Mouse (Mus musculus) heart, embryonic 16.5 days (tissue): ENCODE measurements around the gene Gli2. TPM values are rescaled to one million over a fixed set of nuclear protein-coding genes. Genes with fewer than 3 reads are reported as not detected.

ENCODE experiments used
- ATAC-seq: fragments of 200-750 bp; cut with Nextera tagmentation; replicated peaks from 2 replicates; pipeline ENCODE4 v1.8.0; 2017; ENCODE audit warnings: moderate number of reproducible peaks; ENCODE audit not compliant: insufficient read depth, low FRiP score; ENCODE audit errors: extremely low read depth
- H3K27ac ChIP-seq: fragments of 300-500 bp; sonication (generic); 2 replicates; pipeline ENCODE4 v1.5.1; 2014; ENCODE audit warnings: mild to moderate bottlenecking, low read length, control low read depth, moderate library complexity
- H3K27me3 ChIP-seq: fragments of 300-500 bp; sonication (generic); 2 replicates; pipeline ENCODE4 v1.6.1; 2014; ENCODE audit warnings: low read length, mixed read lengths; ENCODE audit not compliant: control insufficient read depth, insufficient read depth
- H3K36me3 ChIP-seq: fragments of 300-500 bp; sonication (generic); 2 replicates; pipeline ENCODE4 v1.6.1; 2014; ENCODE audit not compliant: control insufficient read depth, insufficient read depth
- H3K4me1 ChIP-seq: fragments of 300-500 bp; sonication (generic); 2 replicates; pipeline ENCODE4 v1.6.1; 2014; ENCODE audit warnings: low read length, mixed read lengths; ENCODE audit not compliant: control insufficient read depth, insufficient read depth
- H3K4me2 ChIP-seq: fragments of 300-500 bp; sonication (generic); 2 replicates; pipeline ENCODE4 v1.6.1; 2014; ENCODE audit warnings: low read depth, mild to moderate bottlenecking, control low read depth, low read length
- H3K4me3 ChIP-seq: fragments of 300-500 bp; sonication (generic); 2 replicates; pipeline ENCODE4 v1.5.1; 2014; ENCODE audit warnings: mild to moderate bottlenecking, control low read depth, low read length
- H3K9ac ChIP-seq: fragments of 300-500 bp; sonication (generic); 2 replicates; pipeline ENCODE4 v1.6.1; 2014; ENCODE audit warnings: low read length, control low read depth
- H3K9me3 ChIP-seq: fragments of 300-500 bp; sonication (generic); replicated peaks from 2 replicates; pipeline ENCODE4 v1.6.1; 2016; ENCODE audit warnings: low read length; ENCODE audit not compliant: control insufficient read depth
- WGBS: fragments of 180-500 bp; shearing (Covaris S2); extraction: QIAGEN DNeasy Blood & Tissue Kit; methylation state at CpG from one replicate; pipeline ENCODE4 v1.1.7; 2014; 5-methylcytosine and 5-hydroxymethylcytosine counted together
- polyA plus RNA-seq: library from polyadenylated mRNA; unstranded; fragments of >200 nt; fragmentation: Nextera tagmentation; extraction: Ambion mirVana; gene quantifications from 2 replicates; pipeline ENCODE4 v1.2.1, GENCODE M21; 2015

The Gli2 gene
- polyA plus RNA-seq, 1 experiment from 2014 or later = 3.1 TPM

GRCm38 (mm10) chr1:118858101-118858500 lies 195.3 kb downstream of the Gli2 start:
- no peaks in the 10 kb centered on the region; the same call in 1 of the 2 replicates for H3K9me3 ChIP-seq
- WGBS = 58% methylated on average over 9 of the region's 9 CpGs
- H3K27ac ChIP-seq = no peak overlapping the region
- H3K4me1 ChIP-seq = no peaks in the 10 kb centered on the region
- peaks cover 2% of the 10 kb centered on the region for H3K36me3 ChIP-seq
- no peak overlapping the region for H3K4me2 ChIP-seq
- H3K9ac ChIP-seq = no peak overlapping the region
- no peak for ATAC-seq
- no peaks in the 10 kb centered on the region for H3K27me3 ChIP-seq
- H3K4me3 ChIP-seq = no peak overlapping the region

- no peak overlapping the region for H3K4me2 ChIP-seq
- H3K36me3 ChIP-seq = no peaks in the 10 kb centered on the region
- no peak overlapping the region for H3K9ac ChIP-seq
- no peaks in the 10 kb centered on the region for H3K27me3 ChIP-seq
- H3K27ac ChIP-seq = no peak overlapping the region
- 13% methylated on average over 5 of the region's 5 CpGs for WGBS
- H3K9me3 ChIP-seq = no peaks in the 10 kb centered on the region
- no peak for ATAC-seq
- no peaks in the 10 kb centered on the region for H3K4me1 ChIP-seq
- H3K4me3 ChIP-seq = no peak overlapping the region
Measured at GRCm38 (mm10) chr1:118830658-118831057, 222.8 kb downstream of the Gli2 start.

- Histone ChIP-seq H3K4me2 (no peak overlapping the region), H3K4me1 (no peaks in the 10 kb centered on the region), H3K9ac (no peak overlapping the region), H3K27ac (no peak overlapping the region), H3K4me3 (no peak overlapping the region), H3K9me3 (no peaks in the 10 kb centered on the region), H3K36me3 (no peaks in the 10 kb centered on the region), H3K27me3 (no peaks in the 10 kb centered on the region; the same call in 1 of the 2 replicates)
- ATAC-seq = no peak
- WGBS = 81% methylated on average over 11 of the region's 11 CpGs
Measured at GRCm38 (mm10) chr1:118826614-118827013, 226.8 kb downstream of the Gli2 start.

- Histone ChIP-seq H3K4me2 (0 out of 2 replicates have a peak overlapping the region, but pooled peaks have one; percentile 5), H3K27ac (no peak overlapping the region)
- 50% methylated on average over 31 of the region's 31 CpGs for WGBS
Measured at GRCm38 (mm10) chr1:118825467-118826219, 227.8 kb downstream of the Gli2 start.

GRCm38 (mm10) chr1:118825035-118825434 lies 228.4 kb downstream of the Gli2 start:
- H3K4me3 ChIP-seq = no peak overlapping the region
- H3K9ac ChIP-seq = no peak overlapping the region
- no peak for ATAC-seq
- 0 out of 2 replicates have a peak, but pooled peaks cover 2% of the 10 kb centered on the region for H3K9me3 ChIP-seq
- H3K4me1 ChIP-seq = no peaks in the 10 kb centered on the region
- no peaks in the 10 kb centered on the region; the same call in 1 of the 2 replicates for H3K27me3 ChIP-seq
- H3K27ac ChIP-seq = 0 out of 2 replicates have a peak overlapping the region, but pooled peaks have one; percentile 3
- 71% methylated on average over 3 of the region's 3 CpGs for whole genome bisulfite sequencing
- H3K36me3 ChIP-seq = no peaks in the 10 kb centered on the region
- no peak overlapping the region for H3K4me2 ChIP-seq

More at GRCm38 (mm10) chr1:118825467-118826219, 227.8 kb downstream of the Gli2 start:
- Histone ChIP-seq H3K9me3 (no peaks in the 10 kb centered on the region), H3K4me3 (no peak overlapping the region), H3K9ac (no peak overlapping the region), H3K4me1 (no peaks in the 10 kb centered on the region), H3K36me3 (no peaks in the 10 kb centered on the region), H3K27me3 (no peaks in the 10 kb centered on the region; the same call in 1 of the 2 replicates)
- ATAC-seq = peak; percentile 66; the same call in 1 of the 2 replicates

GRCm38 (mm10) chr1:118822258-118822657 lies 231.2 kb downstream of the Gli2 start:
- Histone ChIP-seq H3K4me2 (no peak overlapping the region), H3K27me3 (no peaks in the 10 kb centered on the region; the same call in 1 of the 2 replicates), H3K9ac (no peak overlapping the region), H3K9me3 (0 out of 2 replicates have a peak, but pooled peaks cover 9% of the 10 kb centered on the region), H3K4me1 (no peaks in the 10 kb centered on the region), H3K36me3 (no peaks in the 10 kb centered on the region), H3K4me3 (no peak overlapping the region), H3K27ac (no peak overlapping the region)
- 94% methylated on average over 2 of the region's 2 CpGs for WGBS
- no peak for ATAC-seq

GRCm38 (mm10) chr1:118815015-118815414 lies 238.4 kb downstream of the Gli2 start:
- no peak overlapping the region for H3K27ac ChIP-seq
- WGBS = 92% methylated on average over 2 of the region's 2 CpGs
- H3K4me2 ChIP-seq = no peak overlapping the region
- no peaks in the 10 kb centered on the region for H3K27me3 ChIP-seq
- H3K9me3 ChIP-seq = 0 out of 2 replicates have a peak, but pooled peaks cover 6% of the 10 kb centered on the region
- no peaks in the 10 kb centered on the region for H3K4me1 ChIP-seq
- no peaks in the 10 kb centered on the region for H3K36me3 ChIP-seq
- H3K4me3 ChIP-seq = no peak overlapping the region
- ATAC-seq = no peak
- no peak overlapping the region for H3K9ac ChIP-seq

GRCm38 (mm10) chr1:118810336-118810735 lies 243.1 kb downstream of the Gli2 start:
- Histone ChIP-seq H3K9me3 (no peaks in the 10 kb centered on the region), H3K27me3 (no peaks in the 10 kb centered on the region), H3K4me3 (no peak overlapping the region), H3K4me2 (no peak overlapping the region), H3K27ac (no peak overlapping the region), H3K36me3 (no peaks in the 10 kb centered on the region), H3K4me1 (no peaks in the 10 kb centered on the region), H3K9ac (no peak overlapping the region)
- ATAC-seq = no peak
- 67% methylated on average over 4 of the region's 4 CpGs for WGBS

GRCm38 (mm10) chr1:118806727-118807126 lies 246.7 kb downstream of the Gli2 start:
- Histone ChIP-seq H3K27me3 (no peaks in the 10 kb centered on the region), H3K4me2 (no peak overlapping the region), H3K4me3 (no peak overlapping the region), H3K9ac (no peak overlapping the region), H3K27ac (no peak overlapping the region), H3K4me1 (no peaks in the 10 kb centered on the region), H3K36me3 (no peaks in the 10 kb centered on the region), H3K9me3 (no peaks in the 10 kb centered on the region)
- WGBS = 99% methylated on average over 3 of the region's 3 CpGs
- ATAC-seq = no peak
